Mouse (Mus musculus): ENCODE data around the gene Adamts5. TPM values are rescaled to one million over a fixed set of nuclear protein-coding genes. Genes with fewer than 3 reads are reported as not detected.

Gene Adamts5
- 0.20 and 0.34 TPM in 2 replicates for polyA plus RNA-seq (2012; rRNA removed)

- H3K4me3 ChIP-seq (ENCODE audit: low read depth, low read length), result peak within 1 kb of the TSS; percentile 73
- 9% methylated on average over 13 of the region's 13 CpGs for WGBS
These were observed at the start of gene Adamts5 for GRCm38 (mm10) chr16:85901581-85901910. TSS of gene Adamts5 (minus strand) at chr16:85901828.

GRCm38 (mm10) chr16:85950356-85950755, 48.7 kb upstream of the Adamts5 start:
- Histone ChIP-seq H3K36me3 (ENCODE audit: control insufficient read depth, insufficient read depth, low read length) (no peaks in the 10 kb centered on the region), H3K4me1 (ENCODE audit: control insufficient read depth, insufficient read depth, insufficient read length, low read length) (no peaks in the 10 kb centered on the region), H3K27ac (ENCODE audit: insufficient read depth, low read depth, low read length) (no peak overlapping the region), H3K27me3 (ENCODE audit: control insufficient read depth, insufficient read depth, low read length) (no peaks in the 10 kb centered on the region; the same call in 1 of the 2 replicates), H3K4me3 (ENCODE audit: low read depth, low read length) (no peak overlapping the region)
- TF ChIP-seq CTCF (IDR thresholded peaks at IDR 0.05; ENCODE audit: extremely low read depth, insufficient read length, insufficient replicate concordance, low read depth, low read length), result no peak
- 67% methylated on average over 2 of the region's 2 CpGs for WGBS

More at GRCm38 (mm10) chr16:85901581-85901910, at the start of gene Adamts5:
- no peak for TF ChIP-seq CTCF (IDR thresholded peaks at IDR 0.05; ENCODE audit: extremely low read depth, insufficient read length, insufficient replicate concordance, low read depth, low read length)
- no peak for TF ChIP-seq POLR2A (IDR thresholded peaks at IDR 0.05; ENCODE audit: low read depth, low read length)
- Histone ChIP-seq H3K27ac (ENCODE audit: insufficient read depth, low read depth, low read length) (peak within 1 kb of the TSS; percentile 40; the same call in 1 of the 2 replicates), H3K27me3 (ENCODE audit: control insufficient read depth, insufficient read depth, low read length) (peaks cover 15% of the 10 kb centered on the region), H3K4me1 (ENCODE audit: control insufficient read depth, insufficient read depth, insufficient read length, low read length) (no peaks in the 10 kb centered on the region), H3K36me3 (ENCODE audit: control insufficient read depth, insufficient read depth, low read length) (no peaks in the 10 kb centered on the region)

GRCm38 (mm10) chr16:85926004-85926403, 24.4 kb upstream of the Adamts5 start:
- 84% methylated on average over 5 of the region's 5 CpGs for WGBS
- TF ChIP-seq POLR2A (IDR thresholded peaks at IDR 0.05; ENCODE audit: low read depth, low read length) (no peak), CTCF (IDR thresholded peaks at IDR 0.05; ENCODE audit: extremely low read depth, insufficient read length, insufficient replicate concordance, low read depth, low read length) (no peak)
- Histone ChIP-seq H3K4me3 (ENCODE audit: low read depth, low read length) (no peak overlapping the region), H3K27me3 (ENCODE audit: control insufficient read depth, insufficient read depth, low read length) (no peaks in the 10 kb centered on the region), H3K36me3 (ENCODE audit: control insufficient read depth, insufficient read depth, low read length) (no peaks in the 10 kb centered on the region), H3K27ac (ENCODE audit: insufficient read depth, low read depth, low read length) (no peak overlapping the region), H3K4me1 (ENCODE audit: control insufficient read depth, insufficient read depth, insufficient read length, low read length) (no peaks in the 10 kb centered on the region)

GRCm38 (mm10) chr16:85922454-85922853, 20.8 kb upstream of the Adamts5 start:
- no peaks in the 10 kb centered on the region for H3K4me1 ChIP-seq (ENCODE audit: control insufficient read depth, insufficient read depth, insufficient read length, low read length)
- TF ChIP-seq POLR2A (IDR thresholded peaks at IDR 0.05; ENCODE audit: low read depth, low read length), result no peak
- no peak for TF ChIP-seq CTCF (IDR thresholded peaks at IDR 0.05; ENCODE audit: extremely low read depth, insufficient read length, insufficient replicate concordance, low read depth, low read length)
- H3K36me3 ChIP-seq (ENCODE audit: control insufficient read depth, insufficient read depth, low read length), result no peaks in the 10 kb centered on the region
- WGBS, result 55% methylated on average over 1 of the region's 1 CpGs
- H3K27ac ChIP-seq (ENCODE audit: insufficient read depth, low read depth, low read length), result no peak overlapping the region
- no peaks in the 10 kb centered on the region for H3K27me3 ChIP-seq (ENCODE audit: control insufficient read depth, insufficient read depth, low read length)
- H3K4me3 ChIP-seq (ENCODE audit: low read depth, low read length), result no peak overlapping the region

GRCm38 (mm10) chr16:85920122-85920521, 18.5 kb upstream of the Adamts5 start:
- WGBS, result 72% methylated on average over 4 of the region's 4 CpGs
- Histone ChIP-seq H3K36me3 (ENCODE audit: control insufficient read depth, insufficient read depth, low read length) (no peaks in the 10 kb centered on the region), H3K27ac (ENCODE audit: insufficient read depth, low read depth, low read length) (no peak overlapping the region), H3K4me3 (ENCODE audit: low read depth, low read length) (no peak overlapping the region), H3K4me1 (ENCODE audit: control insufficient read depth, insufficient read depth, insufficient read length, low read length) (no peaks in the 10 kb centered on the region), H3K27me3 (ENCODE audit: control insufficient read depth, insufficient read depth, low read length) (no peaks in the 10 kb centered on the region)
- TF ChIP-seq CTCF (IDR thresholded peaks at IDR 0.05; ENCODE audit: extremely low read depth, insufficient read length, insufficient replicate concordance, low read depth, low read length) (no peak), POLR2A (IDR thresholded peaks at IDR 0.05; ENCODE audit: low read depth, low read length) (no peak)

GRCm38 (mm10) chr16:85900702-85901580, 687 bp downstream of the Adamts5 start:
- WGBS, result 2% methylated on average over 51 of the region's 51 CpGs
- Histone ChIP-seq H3K36me3 (ENCODE audit: control insufficient read depth, insufficient read depth, low read length) (no peaks in the 10 kb centered on the region), H3K4me3 (ENCODE audit: low read depth, low read length) (peak overlapping the region; percentile 73), H3K27me3 (ENCODE audit: control insufficient read depth, insufficient read depth, low read length) (peaks cover 15% of the 10 kb centered on the region), H3K4me1 (ENCODE audit: control insufficient read depth, insufficient read depth, insufficient read length, low read length) (no peaks in the 10 kb centered on the region), H3K27ac (ENCODE audit: insufficient read depth, low read depth, low read length) (peak overlapping the region; percentile 40; the same call in 1 of the 2 replicates)
- TF ChIP-seq POLR2A (IDR thresholded peaks at IDR 0.05; ENCODE audit: low read depth, low read length), result no peak
- TF ChIP-seq CTCF (IDR thresholded peaks at IDR 0.05; ENCODE audit: extremely low read depth, insufficient read length, insufficient replicate concordance, low read depth, low read length), result no peak

- H3K36me3 ChIP-seq (ENCODE audit: control insufficient read depth, insufficient read depth, low read length), result no peaks in the 10 kb centered on the region
- 3% methylated on average over 45 of the region's 45 CpGs for WGBS
- peaks cover 15% of the 10 kb centered on the region for H3K27me3 ChIP-seq (ENCODE audit: control insufficient read depth, insufficient read depth, low read length)
- H3K27ac ChIP-seq (ENCODE audit: insufficient read depth, low read depth, low read length), result no peak overlapping the region
- TF ChIP-seq POLR2A (IDR thresholded peaks at IDR 0.05; ENCODE audit: low read depth, low read length), result no peak
- TF ChIP-seq CTCF (IDR thresholded peaks at IDR 0.05; ENCODE audit: extremely low read depth, insufficient read length, insufficient replicate concordance, low read depth, low read length), result no peak
- H3K4me1 ChIP-seq (ENCODE audit: control insufficient read depth, insufficient read depth, insufficient read length, low read length), result no peaks in the 10 kb centered on the region
- peak overlapping the region; percentile 45 for H3K4me3 ChIP-seq (ENCODE audit: low read depth, low read length)
These were observed 1.6 kb downstream of the Adamts5 start for GRCm38 (mm10) chr16:85899790-85900587.

Measured in small intestine, adult 2 months (tissue).